Mouse (Mus musculus) WW6 (cell line): ENCODE measurements at regions not wholly inside any gene's neighbourhood (a gene's known extent, or its start where the extent isn't known, plus 50 kb on each side); places are given as distances from the start of the nearest gene placed in this dataset.
"Not testable (repeated sequence)": the region's sequence is repeated elsewhere in the genome, so short reads cannot be mapped to it uniquely, and the experiment has no call there.

Source experiments
- DNase-seq: peaks from one replicate; pipeline ENCODE4 v3.0.0-alpha.2; 2013; ENCODE audit warnings: low read depth, low spot score

DNA sequence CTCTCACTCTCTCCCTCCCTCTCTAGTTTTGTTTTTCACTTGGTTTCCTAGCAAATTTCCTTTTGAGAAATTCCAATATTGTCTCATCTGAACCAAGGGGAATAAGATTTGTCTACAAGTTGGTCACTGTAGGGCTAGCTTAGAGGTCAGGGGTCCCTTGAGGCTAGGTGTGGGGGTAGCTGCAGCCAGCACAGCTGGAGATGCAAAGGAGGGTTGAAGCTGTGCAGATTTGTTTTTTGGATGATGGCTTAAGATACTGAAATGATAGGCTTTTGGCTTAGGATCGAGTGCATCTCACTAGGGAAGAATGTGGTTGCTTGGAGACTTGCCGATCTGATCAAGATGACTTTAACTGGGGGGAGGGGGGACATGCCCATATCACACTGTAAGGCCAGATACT lies 88.3 kb upstream of the Tmem28 start:
- DNase-seq: no peak

DNA sequence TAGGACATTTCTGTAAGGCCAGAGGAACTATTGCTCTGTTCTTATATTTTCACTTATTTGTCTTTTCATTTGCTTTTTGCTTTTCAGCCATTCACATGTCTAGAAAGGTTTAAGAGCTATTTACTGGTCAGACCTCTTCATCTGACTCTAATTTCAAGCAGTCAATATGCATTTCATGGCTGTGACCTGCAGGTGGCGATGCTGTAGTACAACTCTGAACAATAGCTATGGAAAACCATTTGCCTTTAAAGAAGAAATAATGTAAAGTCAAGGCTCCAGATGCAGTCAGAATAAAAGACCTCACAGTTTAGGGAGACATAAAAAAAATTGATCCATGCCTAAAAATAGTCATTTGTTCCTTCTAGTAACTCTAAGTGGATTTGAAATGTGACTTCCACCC lies 95.7 kb upstream of the Tmem28 start:
- DNase-seq: no peak

DNA sequence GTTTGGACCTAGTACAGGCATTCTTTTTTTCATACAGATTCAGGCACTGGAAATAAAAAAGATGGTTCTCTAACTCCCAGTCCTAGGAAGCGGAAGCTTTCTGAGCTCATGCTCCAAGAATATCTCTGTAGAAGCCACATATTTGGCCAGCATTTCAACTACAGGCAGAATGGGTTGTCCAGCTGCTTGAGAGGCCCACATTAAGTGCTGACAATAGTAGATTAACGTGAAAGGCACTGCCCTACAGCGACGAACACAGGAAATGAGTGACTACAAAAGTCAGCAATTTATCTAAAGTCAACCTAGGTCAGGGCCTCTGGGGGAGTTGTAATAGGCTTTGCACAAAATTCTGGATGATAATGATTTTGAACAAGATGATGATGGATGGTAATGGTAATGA lies 125.5 kb upstream of the Tmem28 start:
- no peak for DNase-seq

DNA sequence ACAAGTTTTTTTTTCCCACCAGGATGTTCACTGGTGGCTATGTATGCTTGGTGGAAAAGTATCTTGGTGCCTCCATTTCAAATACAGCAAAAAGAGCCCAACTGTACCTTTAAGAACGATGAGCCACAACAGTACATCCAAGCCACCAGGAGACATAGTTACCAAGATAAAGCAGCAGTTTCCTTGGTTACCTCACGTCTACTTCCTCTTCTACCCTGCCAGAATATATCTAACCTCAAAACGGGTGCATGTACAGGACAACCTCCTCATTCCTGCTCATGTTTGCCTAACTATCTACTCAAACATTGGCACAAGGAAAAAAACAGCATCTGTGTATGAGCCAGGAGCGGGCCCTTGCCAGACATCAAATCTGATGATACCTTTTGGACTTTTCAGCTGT lies 129.8 kb upstream of the Tmem28 start:
- no peak for DNase-seq

DNA sequence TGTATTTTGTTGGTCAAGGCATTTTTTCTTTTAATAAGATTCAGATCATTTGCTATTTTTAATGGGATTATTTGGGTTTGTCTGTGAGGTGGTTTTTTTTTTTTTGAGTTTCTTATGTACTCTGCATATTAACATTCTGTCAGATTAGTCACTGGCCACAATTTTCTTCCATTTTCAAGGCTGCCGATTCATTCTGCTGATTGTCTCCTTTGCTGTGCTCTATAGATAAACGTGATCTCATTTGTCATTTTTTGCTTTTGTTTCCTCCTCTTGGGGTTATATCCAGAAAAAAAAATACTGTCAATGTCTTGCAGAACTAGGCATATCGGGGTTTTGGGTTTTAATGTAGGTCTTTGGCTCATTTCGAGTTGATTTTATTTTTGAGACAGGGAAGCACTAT lies 131.1 kb upstream of the Tmem28 start:
- no peak for DNase-seq

DNA sequence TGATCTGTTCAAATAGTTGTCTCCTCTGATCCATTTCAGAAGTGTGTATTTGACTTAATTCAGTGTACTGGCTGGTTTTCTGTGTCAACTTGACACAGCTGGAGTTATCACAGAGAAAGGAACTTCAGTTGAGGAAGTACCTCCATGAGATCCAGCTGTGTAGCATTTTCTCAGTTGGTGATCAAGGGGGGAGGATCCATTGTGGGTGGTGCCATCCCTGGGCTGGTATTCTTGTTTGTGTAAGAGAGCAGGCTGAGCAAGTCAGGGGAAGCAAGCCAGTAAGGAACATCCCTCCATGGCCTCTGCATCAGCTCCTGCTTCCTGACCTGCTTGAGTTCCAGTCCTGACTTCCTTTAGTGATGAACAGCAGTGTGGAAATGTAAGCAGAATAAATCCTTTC lies 138.3 kb upstream of the Tmem28 start:
- DNase-seq: not testable (repeated sequence)

DNA sequence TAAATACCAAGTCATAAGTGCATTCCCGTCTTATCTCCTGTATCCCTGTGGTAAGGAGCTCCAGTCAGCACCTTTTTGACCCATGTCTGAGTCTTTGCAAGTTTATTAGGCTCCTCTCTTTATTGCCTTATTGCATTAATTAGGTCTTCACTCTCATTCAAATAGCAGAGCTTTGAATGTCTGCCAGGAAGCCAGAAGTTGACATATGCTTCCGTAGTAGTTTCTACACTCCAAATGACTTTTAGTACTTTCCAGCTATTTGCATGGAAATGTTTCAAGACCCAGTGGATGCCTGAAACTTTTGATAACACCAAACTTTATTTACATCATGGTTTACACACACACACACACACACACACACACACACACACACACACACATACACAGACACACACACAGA lies 153.2 kb upstream of the Tmem28 start:
- DNase-seq: no peak

DNA sequence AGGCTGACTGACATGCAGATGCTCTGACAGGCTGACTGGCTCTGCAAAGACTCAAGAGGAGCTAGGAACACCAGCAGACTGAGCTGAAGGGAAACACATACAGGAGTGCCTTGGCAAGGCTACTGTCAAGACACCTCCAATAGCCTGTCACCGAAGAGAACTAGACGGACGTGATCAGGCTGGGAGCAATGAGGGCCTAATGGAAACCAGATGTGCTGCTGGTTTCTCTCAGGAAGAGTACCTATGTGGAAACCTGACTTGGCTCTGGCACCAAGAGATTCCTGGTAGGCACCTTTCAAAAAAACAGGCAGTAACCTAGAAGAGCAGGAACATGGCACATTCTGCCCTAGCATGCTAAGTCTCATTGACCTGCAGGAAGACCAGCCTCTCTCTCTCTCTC lies 158.3 kb upstream of the Tmem28 start:
- DNase-seq: no peak

DNA sequence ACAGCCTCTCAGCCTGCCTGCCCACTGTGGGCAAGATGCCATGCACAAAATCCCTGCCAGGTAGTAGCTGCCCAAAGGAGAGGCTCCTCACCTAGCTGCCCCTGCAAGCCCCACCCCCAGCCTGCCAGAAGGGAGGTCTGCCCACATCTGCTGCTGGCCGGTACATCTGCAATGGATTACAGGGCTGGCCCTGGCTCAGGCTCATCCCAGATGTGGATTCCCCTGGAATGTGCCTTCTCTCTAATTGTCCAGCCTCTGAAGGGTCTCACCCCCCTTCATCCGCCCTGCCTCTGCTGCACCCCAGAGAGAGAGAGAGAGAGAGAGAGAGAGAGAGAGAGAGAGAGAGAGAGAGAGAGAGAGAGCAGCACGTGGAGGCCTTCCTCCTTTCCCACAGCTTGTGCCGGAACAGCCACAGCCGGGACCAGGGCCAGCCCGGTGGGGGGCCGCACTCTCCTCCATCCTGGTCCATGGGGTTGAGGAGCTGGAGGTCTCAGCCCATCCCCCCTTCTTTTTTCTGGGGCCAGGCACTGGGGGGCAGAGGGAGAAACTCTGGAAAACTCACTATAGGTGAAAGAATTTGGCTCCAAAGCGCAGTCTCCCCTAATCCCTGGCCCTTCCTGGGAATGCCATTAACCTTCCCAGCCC lies 161.2 kb upstream of the Tmem28 start:
- DNase-seq: no peak

DNA sequence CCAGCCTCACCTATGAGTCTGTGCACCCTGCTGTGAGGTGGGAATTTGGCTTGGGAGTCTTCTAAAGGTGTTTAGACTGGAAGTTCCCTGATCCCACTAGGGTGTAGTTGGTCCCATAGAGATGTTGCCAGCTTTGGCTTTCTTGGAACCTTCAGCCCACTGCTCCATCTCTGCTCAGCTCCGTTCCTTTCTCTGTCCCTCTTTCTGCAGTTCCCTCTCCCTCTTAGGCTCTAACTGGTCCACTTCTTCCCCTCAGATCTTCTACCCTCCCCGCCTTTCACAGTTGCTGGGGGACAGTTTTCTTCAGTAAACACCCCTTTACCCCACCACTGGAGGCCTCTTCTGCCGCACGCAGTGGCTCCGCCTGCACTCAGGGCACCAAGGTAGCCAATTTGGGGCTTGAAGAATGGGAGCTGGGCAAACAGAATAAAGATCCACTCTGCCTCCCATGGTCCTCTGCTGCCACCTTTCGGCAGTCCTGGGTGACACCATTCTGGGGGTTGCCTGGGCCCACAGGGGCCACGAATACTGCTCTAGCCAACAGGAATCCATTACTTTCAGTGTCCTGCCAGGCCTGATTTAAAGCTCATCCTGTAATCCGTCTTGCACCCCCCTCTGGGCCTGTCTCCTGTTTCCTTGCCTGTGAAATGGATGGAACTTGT lies 162.9 kb upstream of the Tmem28 start:
- DNase-seq: peak; percentile 20

DNA sequence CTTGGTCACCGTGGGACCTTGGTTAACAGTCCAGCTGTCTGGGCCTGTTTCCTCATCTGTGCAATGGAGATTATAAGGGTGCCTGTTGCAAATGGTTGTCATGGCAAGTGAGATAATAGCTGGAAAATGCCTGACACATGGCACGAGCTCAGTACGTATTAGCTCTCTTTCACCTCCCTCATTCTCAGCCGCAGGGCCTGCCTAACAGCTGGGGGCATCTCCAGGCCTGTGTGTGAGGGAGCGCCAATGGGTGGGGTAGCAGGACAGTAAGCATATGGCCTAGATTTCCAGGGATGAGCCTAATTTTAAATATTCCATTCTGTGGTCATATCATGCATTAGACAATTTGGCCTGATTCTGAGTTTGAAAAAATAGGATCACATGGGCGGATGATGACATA lies 163.8 kb upstream of the Tmem28 start:
- DNase-seq: no peak

DNA sequence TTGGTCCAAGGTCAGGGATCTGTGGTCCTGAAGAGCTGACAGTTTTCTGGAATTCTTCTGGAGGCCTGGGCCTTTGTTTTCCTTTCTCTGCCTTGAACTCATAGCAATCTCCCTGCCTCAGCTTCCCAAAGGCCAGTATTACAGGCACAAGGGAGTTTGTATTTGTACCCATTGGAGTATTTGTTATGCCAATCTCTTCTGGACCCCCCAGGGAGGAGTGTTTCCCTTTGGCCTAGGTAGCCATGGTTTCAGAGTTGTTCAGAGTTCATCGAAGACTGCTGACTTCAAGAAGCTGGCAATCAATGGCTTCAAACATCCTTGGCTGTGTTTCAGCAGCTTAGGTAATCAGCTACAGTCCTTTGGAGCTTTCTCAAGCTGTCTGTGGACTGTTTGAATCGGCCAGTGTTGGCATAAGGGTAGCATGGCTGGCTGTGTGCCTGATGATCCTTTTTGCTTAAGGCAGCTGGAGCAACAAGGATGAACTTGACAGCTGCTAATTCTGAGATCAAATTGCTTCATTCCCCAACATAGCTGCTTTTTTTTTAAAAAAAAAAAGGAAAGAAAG lies 161.2 kb upstream of the Pja1 start:
- DNase-seq: no peak

DNA sequence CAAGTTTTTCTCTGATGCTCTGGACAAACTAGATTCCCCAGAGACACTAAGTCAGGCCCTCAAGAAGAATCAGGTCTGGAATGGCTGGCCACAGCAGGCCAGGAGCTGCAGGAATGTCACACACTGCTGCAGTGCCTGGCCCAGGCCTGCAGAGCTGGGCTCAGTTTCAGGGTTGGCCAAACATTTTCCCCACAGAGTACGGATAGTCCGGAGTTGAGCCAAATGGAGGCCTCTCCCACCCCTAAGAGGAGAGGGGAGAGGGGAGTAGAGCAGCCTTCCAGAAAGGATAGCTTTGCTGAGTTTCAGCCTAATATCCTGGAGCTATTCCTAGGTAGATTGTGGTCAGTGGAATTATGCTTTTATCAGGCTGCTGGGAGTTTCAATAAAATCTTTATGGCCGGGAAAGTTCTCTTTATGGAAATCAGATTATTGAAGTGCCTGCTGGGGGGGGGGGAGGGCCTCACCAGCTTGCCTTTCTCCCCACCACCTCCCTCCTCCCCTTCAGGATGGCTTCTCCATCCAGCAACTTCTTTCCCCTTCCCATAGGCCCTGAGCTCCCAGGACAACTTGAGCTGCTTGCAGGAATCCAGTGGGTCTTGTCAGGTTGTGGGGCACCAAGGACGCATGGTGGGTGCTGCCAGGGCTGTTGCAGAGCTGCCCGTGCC lies 153.6 kb upstream of the Pja1 start:
- DNase-seq: no peak

DNA sequence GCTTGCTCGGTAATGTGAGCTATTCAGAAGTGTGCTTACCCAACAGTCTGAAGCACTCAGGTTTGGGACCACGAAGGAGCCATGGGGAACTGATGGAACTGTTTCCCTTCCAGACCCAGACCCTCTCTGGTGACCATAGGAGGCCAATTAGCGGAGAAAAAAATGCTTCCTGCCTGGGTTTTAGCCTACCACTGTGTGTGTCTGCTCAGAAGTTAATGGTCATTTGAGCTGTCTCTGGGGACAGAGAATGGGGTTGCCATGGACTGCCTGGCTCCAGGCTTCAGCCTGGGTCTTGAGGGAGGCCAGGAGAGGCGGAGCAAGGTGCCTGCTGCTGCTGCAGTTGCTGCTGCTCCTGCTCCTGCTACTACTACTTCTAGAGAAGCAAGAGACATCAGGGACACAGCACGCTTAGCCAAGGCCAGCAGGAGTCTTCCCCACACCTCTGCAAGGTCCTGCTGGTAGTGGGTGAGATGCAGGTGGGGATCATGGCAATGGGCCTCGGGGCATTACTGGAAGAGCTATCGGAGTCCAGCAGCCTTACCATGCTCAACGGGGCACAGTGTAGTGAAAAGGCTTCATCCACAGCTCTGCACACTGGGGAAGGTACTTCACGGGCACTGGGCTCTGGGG lies 141.2 kb upstream of the Pja1 start:
- DNase-seq: no peak

DNA sequence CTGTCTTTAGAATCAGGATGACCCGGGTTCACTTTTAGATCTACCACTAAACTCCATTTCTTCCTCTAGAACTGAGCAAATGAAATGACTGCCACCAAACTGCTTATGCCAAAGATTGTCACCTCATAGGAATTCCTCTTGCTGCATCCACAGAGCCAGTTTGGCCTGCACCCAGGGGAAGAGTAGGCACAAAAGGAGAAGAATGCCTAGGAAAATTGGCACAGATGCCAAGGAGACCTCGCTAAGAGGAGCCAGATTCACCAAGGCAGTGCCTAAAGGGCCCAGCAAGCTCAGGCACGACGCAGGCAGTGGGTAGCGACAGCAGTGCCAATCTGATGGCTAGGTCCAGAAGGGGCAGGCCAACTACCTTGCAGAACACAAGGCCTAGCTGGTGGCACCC lies 139.0 kb upstream of the Pja1 start:
- DNase-seq: no peak

DNA sequence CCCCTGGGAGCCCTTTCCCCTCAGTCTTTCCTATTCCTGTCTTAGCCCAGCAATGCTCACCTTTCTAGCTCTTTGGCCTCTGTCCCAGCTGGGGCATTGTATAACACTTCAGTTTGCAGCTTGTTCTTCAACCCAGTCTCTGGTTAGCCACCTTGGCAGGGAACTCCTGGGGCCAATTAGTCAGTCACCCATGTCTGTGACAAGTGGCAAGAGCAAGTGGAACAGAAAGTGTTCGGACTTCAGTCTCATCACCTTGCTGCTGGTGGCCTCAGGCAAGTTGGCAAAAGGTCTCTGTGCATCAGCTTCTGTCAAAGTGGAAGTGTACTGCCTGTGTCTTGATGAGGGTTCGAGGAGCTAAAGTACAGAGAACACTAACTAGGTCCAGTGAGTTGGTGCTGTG lies 138.5 kb upstream of the Pja1 start:
- DNase-seq: no peak

DNA sequence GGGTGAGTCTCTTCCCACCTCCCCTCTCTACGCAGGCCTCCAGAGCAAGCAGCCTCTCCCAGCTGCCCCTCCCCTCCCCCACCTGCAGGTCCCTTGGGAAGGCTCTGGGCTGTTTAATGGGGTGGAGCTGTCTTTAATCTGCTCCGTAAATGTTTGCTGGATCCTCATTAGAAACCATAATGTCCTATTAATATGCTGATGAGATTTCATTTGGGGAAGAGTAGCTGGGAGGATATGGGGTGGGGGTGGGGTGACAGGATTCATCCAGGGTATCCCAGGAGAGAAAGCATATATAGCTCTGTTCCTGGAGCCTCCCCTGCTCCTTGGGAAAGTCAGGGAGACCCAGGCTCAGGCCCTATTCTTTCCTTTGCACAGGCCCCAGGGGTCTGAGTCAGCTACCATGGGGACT lies 137.2 kb upstream of the Pja1 start:
- DNase-seq: no peak

DNA sequence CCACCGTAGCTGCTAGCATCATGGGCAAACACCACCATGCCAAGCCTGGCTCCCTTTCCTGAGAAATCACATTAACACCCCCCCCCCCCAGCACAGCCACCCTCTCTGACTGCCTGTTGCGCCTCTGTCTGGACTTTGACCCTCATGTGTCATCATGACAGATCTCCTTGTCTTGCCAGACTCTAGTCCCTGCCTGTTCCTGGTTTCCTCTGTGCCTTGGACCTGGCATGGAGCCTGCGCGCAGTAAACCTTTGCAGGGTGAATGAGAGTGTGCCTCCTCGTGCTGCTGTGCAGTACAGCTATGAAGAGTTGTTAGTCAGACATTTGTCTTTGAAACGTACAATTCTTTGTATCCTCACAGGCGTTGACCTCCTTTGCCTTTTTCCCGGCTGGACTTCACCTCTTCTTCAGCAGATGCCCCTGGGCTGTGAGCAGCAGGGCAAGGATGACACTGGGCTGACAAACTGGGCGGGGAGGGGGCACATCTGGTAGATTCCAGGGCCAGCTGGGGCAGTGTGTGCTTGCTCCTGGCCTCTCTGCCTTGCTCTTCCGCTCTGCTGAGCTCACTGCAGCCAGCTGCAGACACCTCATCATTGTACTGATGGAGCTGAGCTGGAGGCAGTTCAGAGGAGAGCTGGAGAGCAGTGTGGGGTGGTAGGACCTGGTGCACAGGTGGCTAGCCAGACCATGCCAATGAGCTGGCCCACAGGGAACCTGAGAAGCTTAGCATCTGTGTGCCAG lies 134.2 kb upstream of the Pja1 start:
- DNase-seq: no peak

DNA sequence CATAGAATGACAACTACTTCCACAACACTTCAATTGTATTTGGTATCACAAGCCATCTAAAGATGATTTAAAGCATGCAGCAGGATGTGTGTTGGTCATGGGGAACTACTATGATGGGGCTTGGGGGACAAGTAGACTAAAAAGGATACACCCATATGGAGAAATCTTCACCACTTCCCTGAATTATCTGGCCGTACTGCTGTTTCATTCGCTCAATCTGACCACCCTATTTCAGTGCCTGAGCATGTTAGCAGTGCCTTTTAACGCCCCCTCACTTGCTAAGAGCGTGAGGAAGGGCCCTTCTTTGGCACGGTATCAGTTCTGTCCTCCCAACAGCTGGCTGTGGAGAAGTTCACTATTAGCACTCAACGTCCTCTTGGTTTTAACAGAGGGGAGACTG lies 132.6 kb upstream of the Pja1 start:
- DNase-seq: no peak

DNA sequence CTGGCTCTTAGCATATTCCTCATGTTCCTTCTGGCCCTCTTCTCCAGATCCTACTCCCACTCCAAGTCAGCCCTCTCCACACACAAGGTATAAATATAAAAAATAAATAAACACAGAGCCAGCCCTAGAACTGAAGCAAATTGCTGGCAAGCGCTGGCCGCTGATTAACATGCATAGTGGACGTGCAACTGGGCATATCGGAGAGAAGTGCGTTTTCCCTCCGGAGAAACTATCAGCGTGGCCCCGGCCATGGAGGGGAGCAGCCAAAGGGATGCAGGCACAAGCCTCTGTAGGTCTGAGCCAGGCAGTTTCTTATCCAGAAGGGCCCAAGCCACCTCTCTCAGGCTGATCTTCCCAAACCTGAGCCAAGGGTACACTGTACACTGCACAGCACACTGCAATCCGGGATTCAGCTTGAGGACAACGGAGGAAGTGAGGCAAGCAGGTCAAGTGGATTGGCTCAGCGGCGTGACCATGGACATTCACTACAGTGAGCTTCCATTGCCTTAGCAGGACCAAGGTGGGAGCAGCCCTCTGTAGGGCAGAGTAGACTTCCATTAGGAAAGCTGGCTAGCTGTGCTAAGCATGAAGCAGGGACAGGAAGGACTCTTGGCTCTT lies 131.3 kb upstream of the Pja1 start:
- DNase-seq: no peak

DNA sequence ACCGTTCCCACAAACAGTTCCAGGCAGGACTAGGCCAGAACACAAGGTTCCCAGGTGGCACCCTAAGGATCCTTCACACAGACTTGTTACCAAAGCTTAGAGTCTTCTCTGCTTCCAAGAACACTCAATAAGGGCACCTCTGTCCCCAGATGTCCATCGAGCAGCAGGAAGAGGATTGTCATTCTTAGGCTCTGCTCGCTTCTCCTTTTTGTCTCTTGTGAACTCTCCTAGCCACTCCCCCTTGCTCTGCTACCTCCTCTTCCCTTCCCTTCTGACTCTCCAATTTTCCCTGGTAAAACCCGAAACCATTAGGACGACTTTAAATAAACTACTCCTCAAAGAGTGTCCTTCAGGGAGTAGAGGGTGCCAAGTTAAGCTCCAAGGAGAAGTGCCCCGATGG lies 124.4 kb upstream of the Pja1 start:
- no peak for DNase-seq
